In the genomic region with DNA sequence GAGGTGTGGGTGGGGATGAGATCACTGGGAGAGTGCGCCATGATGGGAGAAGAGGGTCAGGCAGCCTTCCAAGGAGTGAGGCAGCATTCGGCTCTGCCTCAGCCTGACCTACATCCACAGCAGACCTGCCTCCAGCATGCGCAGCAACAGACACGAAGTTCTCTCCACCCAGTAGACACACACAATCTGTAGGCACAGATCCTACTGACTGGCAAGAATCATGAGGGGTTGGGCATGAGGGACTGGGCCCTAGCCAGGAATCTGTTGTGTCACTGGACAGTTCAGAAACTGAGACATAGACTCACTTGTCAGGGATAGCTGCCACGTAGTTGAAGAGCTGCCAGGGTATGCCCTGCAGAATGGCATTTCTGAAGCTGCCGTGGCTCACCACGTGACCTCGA, we compare ENCODE assay signal across 14 mouse cellular contexts. TPM values are rescaled to one million over a fixed set of nuclear protein-coding genes. Genes with fewer than 3 reads are reported as not detected.
A peak's percentile ranks its signal among the peaks of the same experiment; 100 is the strongest.
DNase-seq lines count a peak whose midpoint lies in the region; ATAC-seq and TF ChIP-seq lines count a peak whose summit lies in the region.
"Had no signal": no experiment of that assay in that cellular context is flagged by ENCODE, and none has a peak within 500 bp of the region (broad histone marks: within the 10 kb centered on the region; RNA-seq: fewer than 3 reads in every experiment).

No protein-coding gene starts in this region.

- peaks cover 6% of the 10 kb centered on the region for H3K4me1 ChIP-seq in cerebellum, adult 2 months (ENCODE audit: control insufficient read depth, insufficient read depth, low read length)
- H3K4me1 ChIP-seq in kidney, embryonic 16.5 days (ENCODE audit: insufficient read depth, low read length), result no peaks in the 10 kb centered on the region
- H3K4me1 ChIP-seq: embryonic facial prominence, embryonic 10.5 days; hindbrain, embryonic 12.5 days; lung, embryonic 15.5 days had no signal

- intact Hi-C loops in heart, postnatal 25 days (cut with DNase I), result no loop called here

- H3K36me3 ChIP-seq in kidney, embryonic 16.5 days (ENCODE audit: insufficient read depth, low read length), result no peaks in the 10 kb centered on the region
- H3K36me3 ChIP-seq: embryonic facial prominence, embryonic 10.5 days; hindbrain, embryonic 12.5 days; lung, embryonic 15.5 days had no signal

- DNase-seq in heart, adult 11 months, result peak; percentile 89
- DNase-seq in heart, postnatal 25 days (ENCODE audit: low spot score), result no peak
- peak; percentile 89 for DNase-seq in Muller cell, postnatal 12 days (ENCODE audit: inconsistent ontology term)
- peak; percentile 76 to 88 for DNase-seq in cerebellum, adult 2 months
- DNase-seq in layer of hippocampus, postnatal 36 days, result peak; percentile 9 to 12
- DNase-seq in kidney, postnatal 36 days, result no peak
- no peak for DNase-seq in kidney, adult 8-10 months
- DNase-seq: forebrain, postnatal 0 days; thymus, postnatal 4 days had no signal

- no peaks in the 10 kb centered on the region for H3K9me3 ChIP-seq in kidney, embryonic 16.5 days (ENCODE audit: low read length)
- H3K9me3 ChIP-seq: embryonic facial prominence, embryonic 10.5 days; hindbrain, embryonic 12.5 days; lung, embryonic 15.5 days had no signal

- ATAC-seq in kidney, embryonic 16.5 days (ENCODE audit: low FRiP score, low TSS enrichment), result no peak
- ATAC-seq: forebrain, postnatal 0 days had no signal

- no peak overlapping the region for H3K9ac ChIP-seq in kidney, embryonic 16.5 days (replicated peaks; ENCODE audit: low read length)
- H3K9ac ChIP-seq: forebrain, postnatal 0 days; hindbrain, embryonic 12.5 days; lung, embryonic 15.5 days had no signal

- H3K27me3 ChIP-seq in cerebellum, adult 2 months (ENCODE audit: control insufficient read depth, insufficient read depth, low read length), result no peaks in the 10 kb centered on the region
- no peaks in the 10 kb centered on the region for H3K27me3 ChIP-seq in kidney, embryonic 16.5 days (ENCODE audit: insufficient read depth, low read length)
- H3K27me3 ChIP-seq: hindbrain, embryonic 12.5 days; lung, embryonic 15.5 days had no signal

- no peak overlapping the region for H3K4me3 ChIP-seq in cerebellum, adult 2 months (replicated peaks; ENCODE audit: insufficient read depth, low read depth, low read length)
- no peak overlapping the region for H3K4me3 ChIP-seq in kidney, embryonic 16.5 days (ENCODE audit: low read length)
- H3K4me3 ChIP-seq: embryonic facial prominence, embryonic 10.5 days; hindbrain, embryonic 12.5 days; lung, embryonic 15.5 days; myocyte had no signal

- no peak overlapping the region for H3K27ac ChIP-seq in cerebellum, adult 2 months (ENCODE audit: insufficient read depth, low read length)
- no peak overlapping the region for H3K27ac ChIP-seq in kidney, embryonic 16.5 days (ENCODE audit: low read length)
- H3K27ac ChIP-seq: embryonic facial prominence, embryonic 10.5 days; hindbrain, embryonic 12.5 days; lung, embryonic 15.5 days had no signal

- 12% methylated on average over 8 of the region's 8 CpGs for WGBS in cerebellum, adult 2 months
- WGBS in kidney, embryonic 16.5 days, result 91% methylated on average over 8 of the region's 8 CpGs

- TF ChIP-seq POLR2A in cerebellum, adult 2 months (IDR thresholded peaks at IDR 0.05; ENCODE audit: borderline replicate concordance, insufficient read depth, low read length), result no peak

- no peak overlapping the region for H3K4me2 ChIP-seq in kidney, embryonic 16.5 days (replicated peaks; ENCODE audit: low read depth, low read length)
- H3K4me2 ChIP-seq: hindbrain, embryonic 12.5 days; lung, embryonic 15.5 days had no signal

- TF ChIP-seq CTCF in cerebellum, adult 2 months (IDR thresholded peaks at IDR 0.05; ENCODE audit: borderline replicate concordance, insufficient read depth, low read depth, low read length), result no peak

RNA-seq across cellular contexts. Expression of gene Mesd, which starts 57.4 kb away (rescaled TPM):
- 10 to 100 TPM; 51.3 to 52.0 TPM for total RNA-seq in heart, postnatal 25 days (2021)
- polyA plus RNA-seq in cerebellum, adult 2 months (2012; rRNA removed), result 34.6 and 35.1 TPM in 2 replicates
- 10 to 100 TPM; 57.7 to 76.4 TPM for total RNA-seq in layer of hippocampus, postnatal 36 days (2021)
- polyA plus RNA-seq in kidney, embryonic 16.5 days (2015; fragmentation: Nextera tagmentation; extraction: Ambion mirVana), result 112 and 113 TPM in 2 replicates

RNA-seq across cellular contexts. Expression of gene Tlnrd1, which starts 57.6 kb away (rescaled TPM):
- total RNA-seq in heart, postnatal 25 days (2021), result 1 to 10 TPM; 8.1 to 9.1 TPM
- polyA plus RNA-seq in cerebellum, adult 2 months (2012; rRNA removed), result 23.4 and 25.2 TPM in 2 replicates
- total RNA-seq in layer of hippocampus, postnatal 36 days (2021), result 10 to 100 TPM; 20.0 to 20.8 TPM
- 7.4 and 8.1 TPM in 2 replicates for polyA plus RNA-seq in kidney, embryonic 16.5 days (2015; fragmentation: Nextera tagmentation; extraction: Ambion mirVana)

Comparison
In these comparisons a context has a peak if more than half of its experiments do, and no peak if none do; other contexts are left out.
1. DNase-seq: peak in heart, adult 11 months (single experiment), Muller cell, postnatal 12 days (single experiment), cerebellum, adult 2 months (2 of 2) and layer of hippocampus, postnatal 36 days (2 of 2); none in heart, postnatal 25 days (single experiment), kidney, postnatal 36 days (0 of 2) and kidney, adult 8-10 months (0 of 2).